Mouse (Mus musculus) hindlimb bud, embryonic 11.5 days (tissue): ENCODE data around the gene Mal.

Experiments
- DNase-seq: peaks from one replicate; pipeline ENCODE4 v3.0.0-alpha.2; 2012; ENCODE audit warnings: low read depth, low spot score; ENCODE audit errors: extremely low spot score

Gene Mal

DNA sequence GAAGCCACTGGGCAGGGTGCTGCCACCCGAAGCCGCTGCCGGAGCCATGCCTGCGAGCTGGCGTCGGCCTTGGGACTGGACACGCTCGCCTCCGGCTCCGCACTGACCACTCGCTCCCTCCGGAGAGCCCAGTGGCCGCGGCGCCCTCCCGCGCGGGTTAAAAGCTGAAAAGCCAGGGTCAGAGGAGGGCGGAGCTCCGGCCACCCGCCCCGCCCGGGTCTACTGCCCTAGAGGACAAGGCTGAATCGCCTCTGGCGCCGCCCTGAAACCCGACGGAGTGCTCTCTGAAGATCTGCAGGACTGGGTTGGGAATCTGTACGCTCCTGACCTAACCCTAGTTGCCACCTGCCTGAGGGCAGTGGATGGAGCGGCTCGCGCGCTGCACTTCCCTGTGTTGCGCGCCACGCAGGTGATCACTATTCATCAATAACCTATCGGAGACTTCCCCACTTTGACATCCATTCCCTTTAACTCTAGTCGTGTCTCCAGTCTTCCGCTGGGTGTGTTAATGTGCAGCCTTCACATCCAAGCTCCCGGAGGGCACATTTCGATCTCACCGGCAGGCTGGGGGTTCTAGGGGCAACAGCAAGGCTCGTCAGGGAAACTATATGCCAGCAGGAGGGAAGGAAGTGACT lies at the start of gene Mal:
Gene Mal, minus strand, starts transcription at position 610 of the 635 bp plus-strand sequence.
- DNase-seq: no peak

DNA sequence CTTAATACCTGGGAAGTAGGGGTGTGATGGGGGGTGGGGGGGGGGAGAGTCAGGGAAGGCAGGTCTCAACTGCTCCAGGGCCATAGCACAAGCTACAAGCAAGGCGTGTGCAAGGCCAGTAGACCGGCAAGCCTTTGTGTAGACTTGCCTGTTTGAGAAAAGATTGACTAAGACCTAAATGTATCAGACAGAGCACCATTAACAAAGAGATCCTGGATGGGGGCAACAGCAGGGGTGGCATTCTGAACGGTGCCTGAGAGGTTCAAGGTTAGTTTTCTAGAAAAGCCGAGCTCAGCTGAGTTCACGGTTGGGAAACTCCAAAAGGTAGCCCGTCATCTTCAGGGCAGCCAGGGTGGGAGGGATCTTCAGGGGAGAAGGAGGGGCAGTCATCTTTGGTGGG lies 48.8 kb upstream of the Mal start:
- DNase-seq: no peak

DNA sequence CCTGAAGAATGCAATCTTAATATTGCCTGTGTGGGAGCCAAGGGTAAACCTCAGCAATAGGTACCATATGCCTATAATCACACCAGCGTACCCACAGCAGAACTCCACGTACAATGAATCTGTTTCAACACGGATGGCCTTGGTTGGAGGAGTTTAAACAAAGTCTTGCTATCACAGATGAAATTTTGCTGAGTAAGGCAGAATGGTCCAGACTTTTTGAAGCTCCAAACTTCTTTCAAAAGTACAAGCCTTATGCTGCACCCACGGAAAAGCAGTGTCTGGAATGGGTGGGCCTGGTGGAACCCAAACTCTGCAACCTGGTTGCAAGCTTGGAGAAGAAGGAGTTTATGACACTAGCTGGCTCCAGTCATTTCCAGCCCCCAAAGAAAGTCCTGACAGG lies 32.7 kb upstream of the Mal start:
- no peak for DNase-seq

DNA sequence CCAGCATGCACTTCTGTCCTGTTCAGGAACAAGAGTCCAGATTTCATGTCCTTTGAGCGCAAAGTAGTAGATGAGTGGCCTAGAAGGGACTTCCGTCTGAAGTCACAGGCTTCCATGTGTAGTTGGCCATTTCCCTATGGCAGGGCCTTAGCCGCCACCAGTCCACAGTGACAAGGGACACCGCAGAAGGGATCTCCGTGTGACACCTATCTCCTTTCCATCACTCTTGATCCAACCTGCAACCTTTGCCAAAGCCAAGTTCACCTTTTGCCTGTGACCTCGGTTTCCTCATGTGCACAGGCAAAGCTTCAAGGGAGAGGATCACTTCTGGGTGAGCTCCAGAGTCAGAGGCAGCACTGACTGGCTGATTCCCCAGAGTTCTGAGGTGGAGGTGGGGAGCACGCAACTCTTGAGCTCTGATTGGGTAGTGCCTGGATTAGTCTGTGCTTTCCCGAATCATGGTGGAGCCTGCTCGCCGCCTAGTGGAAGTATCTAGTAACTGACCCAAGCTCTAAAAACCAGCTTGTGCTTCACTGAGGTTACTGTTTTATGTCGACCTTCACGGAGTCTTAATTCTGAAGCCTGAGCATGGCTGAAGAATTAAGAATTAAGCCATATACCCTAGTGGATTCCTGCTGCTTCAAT lies 27.3 kb upstream of the Mal start:
- peak; percentile 26 for DNase-seq

DNA sequence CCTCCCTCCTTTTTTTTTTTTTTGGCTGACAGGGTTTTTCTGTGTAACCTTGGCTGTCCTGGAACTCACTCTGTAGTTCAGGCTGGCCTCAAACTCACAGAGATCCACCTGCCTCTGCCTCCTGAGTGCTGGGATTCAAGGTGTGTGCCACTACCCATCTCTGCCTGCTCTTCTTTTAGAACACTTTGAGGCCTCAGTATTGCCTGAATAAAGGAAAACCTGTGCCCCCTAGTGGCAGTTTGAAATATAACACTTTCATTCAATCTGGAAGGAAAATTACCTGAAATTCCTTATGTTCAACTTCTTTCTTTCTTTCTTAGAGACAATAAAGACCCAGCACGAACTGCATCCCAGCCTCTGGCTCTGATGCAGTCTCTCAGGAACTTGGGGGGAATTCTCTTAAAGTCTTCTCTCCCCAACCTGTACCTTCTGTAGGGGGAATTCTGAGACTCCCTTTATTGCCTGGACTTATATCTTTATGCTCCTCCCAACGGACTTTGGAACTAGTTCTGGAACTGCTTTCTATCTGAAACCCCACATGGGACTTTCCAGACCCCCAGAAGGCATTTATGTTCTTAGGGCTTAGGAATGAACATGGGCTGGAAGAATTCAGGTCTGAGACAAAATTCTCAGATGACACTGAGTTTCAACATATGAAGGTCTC lies 11.5 kb upstream of the Mal start:
- no peak for DNase-seq

DNA sequence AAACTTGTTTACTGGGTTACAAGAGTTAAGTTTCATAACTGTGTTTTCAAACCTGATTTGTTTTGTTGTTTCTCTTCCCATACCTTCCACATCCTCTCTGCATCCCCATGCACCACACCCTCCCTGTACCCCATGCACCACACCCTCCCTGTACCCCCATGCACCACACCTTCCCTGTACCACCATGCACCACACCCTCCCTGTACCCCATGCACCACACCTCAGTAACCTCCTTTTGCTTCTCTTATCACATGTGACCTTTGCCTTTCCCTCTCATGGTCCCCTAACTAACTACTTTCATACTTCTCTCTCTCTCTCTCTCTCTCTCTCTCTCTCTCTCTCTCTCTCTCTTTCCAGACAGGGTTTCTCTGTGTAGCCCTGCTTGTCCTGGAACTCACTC lies 10.5 kb upstream of the Mal start:
- no peak for DNase-seq

DNA sequence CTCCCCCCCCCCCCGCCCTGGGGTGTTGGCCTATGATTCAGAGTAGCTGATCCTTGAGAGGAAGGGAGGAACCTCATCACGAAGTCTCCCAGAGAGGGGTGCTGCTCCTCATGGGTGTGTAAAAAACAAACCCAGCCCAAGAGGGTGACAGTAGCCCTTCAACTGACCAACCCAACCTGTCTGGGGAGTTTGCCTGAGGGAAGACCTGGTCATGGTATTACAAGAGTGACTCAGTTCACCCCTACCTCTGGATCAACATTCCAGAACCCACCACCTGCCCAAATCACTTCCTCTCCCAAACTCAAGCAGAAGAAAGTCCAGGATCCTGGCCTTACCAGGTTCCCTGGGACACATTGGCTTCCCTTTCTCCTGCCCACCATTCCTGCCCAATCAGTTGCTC lies 6.2 kb upstream of the Mal start:
- DNase-seq: no peak

DNA sequence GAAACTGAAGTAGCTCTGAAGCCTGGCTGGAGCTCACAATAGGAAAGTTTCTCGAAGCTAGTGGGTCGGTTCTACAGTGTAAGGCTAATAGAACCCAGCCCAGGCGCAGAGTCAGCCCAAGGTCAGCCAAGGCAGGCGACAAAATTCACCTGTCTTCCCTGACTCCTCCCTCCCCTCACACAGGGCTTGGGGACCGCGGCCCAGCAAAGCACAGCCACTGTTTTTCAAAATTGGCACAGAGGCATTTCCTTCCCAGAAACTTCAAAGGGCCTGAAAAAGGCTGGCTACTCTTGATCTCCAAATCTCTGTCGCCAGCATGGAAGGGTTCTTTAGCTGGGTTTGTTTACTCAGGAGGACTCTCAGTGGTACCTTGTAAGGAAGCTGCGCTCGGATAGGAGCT lies 1.1 kb downstream of the Mal start:
- no peak for DNase-seq

DNA sequence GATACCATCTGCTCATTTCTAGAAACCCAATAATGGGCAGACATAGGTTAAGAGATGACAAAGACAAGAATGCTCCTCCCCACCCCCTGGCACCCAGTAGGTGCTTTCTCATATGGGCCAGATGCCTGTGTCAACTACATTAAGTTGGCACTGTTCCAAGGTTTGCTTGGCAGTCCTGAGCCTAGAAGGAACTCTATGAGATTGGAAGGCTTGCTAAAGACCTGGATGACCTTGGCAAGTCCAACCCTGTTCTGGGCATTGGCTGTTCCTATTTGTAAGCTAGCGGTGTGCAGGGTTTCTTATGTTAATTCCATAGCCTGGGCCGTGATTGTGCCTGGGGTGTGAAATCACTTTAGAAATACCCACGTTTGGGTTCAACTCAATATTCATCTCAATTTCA lies 1.7 kb downstream of the Mal start:
- no peak for DNase-seq

DNA sequence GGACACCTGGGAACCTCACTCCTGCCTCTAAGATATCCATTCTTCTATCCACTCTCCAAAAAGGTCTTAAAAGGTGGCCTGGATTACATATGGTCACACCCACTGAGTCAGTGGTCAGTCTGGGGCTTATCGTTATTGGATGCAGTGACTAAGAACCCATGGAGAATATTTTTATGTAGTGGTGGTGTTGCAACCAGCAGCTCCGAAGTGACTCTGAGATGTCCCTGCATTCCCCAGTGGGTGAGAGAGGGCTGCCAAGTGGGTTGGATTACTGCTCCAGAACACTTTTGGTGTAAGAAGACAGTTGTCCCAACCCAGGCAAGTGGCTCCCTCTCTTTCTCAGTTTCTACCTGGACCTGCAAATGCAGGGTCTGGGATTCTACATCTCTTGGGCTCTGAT lies 3.7 kb downstream of the Mal start:
- no peak for DNase-seq

DNA sequence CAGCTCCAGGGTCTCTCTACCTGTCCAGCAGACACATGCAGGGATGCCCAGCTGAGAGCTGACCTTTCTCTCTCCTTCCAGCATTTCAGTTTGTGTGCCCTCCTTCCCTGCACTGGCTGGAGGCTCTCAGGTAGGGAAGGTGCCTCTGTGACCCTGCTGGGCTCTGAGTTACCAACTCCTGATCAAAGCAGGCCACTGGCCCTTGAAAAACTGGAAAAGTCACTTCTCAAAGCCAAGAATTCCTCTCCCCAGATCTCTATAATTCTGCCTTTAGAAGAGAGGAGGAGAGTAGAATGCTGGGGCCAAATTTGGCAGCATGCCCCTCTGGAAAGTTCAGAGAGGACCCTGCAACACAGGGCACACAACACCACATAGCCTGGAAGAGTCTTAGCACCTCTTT lies 4.2 kb downstream of the Mal start:
- no peak for DNase-seq

DNA sequence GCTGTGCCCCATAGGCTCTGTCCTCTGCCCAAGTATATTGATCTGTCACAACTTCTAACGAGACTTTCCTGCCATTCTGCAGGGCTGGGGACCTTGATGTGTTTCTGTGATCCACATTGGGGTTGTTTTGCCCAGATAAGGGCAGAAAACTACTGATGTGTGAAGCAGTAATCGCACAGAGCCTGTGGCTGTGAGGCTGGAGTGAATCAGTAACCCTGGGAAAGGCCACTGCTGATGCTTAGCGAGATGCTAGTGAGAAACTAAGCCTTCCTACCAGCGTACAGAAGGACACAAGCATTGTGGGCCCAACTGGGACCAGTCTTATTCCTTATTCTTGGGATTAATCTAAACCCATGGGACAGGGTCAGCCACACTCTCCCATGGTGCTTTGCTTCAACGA lies 4.9 kb downstream of the Mal start:
- no peak for DNase-seq

DNA sequence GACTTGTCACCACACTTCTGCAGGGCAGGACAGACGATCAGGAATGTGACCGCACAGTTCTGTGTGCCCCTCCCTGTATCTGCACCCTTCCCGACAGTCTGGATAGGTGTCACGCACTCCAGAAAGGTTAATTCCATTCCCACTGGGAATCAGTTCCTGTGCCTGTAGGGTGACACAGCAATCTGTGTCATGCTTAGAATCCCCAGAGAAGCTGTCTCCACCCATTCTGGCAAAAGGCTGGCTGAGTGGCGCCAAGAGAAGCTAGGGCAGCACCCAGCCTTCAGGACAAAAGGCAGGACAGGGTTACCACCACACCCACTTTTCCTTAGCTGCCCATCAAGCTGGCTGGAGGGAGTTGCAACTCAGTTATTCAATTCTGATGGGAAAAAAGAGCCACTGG lies 6.6 kb downstream of the Mal start:
- DNase-seq: no peak

DNA sequence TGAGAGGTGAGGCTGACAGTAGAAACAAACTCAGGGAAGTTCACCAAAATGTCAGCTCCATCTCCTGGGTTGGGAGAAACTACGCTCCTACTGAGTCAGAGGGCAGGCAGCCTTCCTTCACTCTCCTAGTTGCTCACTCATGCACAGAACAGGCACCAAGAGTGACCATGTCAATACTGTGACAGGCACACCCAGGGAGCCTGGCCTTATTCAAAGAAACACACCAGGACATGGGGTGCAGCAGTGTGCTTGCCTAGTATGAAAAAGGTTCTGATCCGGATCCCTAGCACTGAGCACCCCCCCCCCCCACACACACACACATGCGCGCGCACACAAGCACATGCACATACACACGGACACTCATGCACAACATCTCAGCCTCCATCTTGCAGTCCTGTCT lies 8.3 kb downstream of the Mal start:
- no peak for DNase-seq

DNA sequence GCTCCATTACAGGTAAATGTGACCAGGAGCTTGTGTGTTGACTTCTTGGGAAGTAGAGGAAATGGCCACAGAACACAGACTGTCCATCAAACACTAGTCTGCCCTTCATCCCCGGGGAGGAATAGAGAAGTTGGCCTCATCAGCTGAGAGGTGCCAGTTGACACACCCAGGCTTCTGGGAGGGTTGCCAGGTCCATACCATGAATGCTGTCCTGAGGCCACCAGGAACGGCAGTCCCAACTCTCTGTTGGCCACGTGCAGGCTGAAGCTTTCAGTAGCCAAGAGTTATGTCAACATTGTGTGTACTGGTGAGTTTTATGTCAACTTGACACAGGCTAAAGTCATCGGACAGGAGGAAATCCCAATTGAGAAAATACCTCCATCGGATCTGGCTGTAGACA lies 9.6 kb downstream of the Mal start:
- DNase-seq: no peak

DNA sequence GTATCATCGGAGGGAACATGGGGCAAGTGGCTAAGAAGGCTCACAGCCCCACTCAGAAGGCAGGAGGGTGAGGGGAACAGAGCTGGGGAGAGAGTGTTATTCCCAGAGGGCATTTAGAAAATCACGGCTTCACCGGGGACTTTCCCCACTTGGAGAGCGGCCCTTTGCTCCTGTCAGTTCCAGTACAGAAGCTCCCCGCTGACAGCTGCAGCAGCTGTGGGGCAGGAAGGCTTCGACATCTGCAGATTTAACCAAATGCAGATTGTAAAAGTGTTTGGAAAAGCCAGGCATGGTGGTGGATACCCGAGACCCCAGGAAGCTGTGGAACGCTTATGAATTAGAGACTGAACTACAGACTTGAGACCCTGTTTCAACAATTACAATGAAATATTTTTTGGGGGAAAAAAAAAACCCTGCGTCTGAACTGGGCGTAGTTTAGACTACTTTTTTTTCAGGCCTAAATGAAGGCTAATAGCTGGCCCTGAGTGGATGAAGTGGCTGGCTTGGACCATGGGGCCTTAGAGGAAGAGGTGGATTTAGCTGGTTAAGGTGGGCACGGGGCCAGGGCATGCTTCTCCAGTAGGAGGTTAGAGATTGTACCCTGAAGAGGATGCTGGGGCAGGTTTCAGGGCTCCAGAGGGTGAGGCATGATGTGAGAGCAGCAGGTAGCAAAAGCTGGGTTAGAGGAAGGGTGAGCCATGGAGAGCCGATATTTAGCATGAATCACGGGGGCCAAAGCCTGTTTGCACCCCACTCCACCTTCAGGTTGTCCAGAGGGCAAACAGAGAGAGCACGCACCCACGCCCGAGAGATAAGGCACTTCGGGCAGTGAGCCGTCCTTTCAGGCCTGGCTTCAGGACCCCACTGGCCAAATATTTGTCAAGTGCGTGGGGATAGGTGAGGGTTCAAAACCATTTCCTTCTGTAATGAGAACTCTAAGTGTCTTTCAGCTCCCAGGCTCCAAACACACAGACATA lies 12.5 kb downstream of the Mal start:
- no peak for DNase-seq

DNA sequence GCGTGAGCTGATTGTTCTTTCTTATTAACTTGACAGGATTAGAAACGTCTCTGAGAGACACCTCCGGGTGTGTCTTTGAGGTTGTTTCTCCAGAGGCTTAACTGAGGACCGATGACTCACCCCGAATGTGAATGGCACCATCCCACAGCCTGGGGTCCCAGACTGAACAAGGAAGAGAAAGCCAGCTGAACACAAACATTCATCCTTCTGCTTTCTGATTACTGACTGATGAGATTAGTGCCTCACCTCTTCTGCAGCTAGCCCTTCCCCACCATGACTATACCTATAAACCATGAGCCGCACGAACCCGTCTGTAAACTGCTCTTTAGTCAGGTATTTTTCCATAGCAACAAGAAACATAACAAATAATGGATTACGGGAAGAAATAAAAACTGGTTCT lies 17.5 kb downstream of the Mal start:
- no peak for DNase-seq

DNA sequence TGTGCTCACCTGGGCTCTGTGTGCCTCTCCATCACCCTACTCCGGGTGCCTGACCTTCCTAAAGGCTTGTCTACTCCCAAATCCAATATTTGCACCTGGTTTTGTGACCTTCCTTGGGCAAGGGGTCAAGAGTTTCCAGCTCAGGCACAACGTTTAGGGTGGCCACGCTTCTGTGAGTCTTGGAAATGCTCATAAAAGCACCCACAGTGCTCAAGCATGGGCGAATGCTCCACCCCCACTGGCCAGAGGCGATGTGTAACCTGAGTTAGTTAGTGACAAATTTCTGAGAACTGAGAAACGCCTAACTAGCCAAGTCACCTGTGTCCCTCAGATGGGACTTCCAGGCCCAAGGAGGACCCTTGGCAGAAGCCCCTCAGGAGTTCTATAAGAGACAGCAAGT lies 20.9 kb downstream of the Mal start:
- no peak for DNase-seq

DNA sequence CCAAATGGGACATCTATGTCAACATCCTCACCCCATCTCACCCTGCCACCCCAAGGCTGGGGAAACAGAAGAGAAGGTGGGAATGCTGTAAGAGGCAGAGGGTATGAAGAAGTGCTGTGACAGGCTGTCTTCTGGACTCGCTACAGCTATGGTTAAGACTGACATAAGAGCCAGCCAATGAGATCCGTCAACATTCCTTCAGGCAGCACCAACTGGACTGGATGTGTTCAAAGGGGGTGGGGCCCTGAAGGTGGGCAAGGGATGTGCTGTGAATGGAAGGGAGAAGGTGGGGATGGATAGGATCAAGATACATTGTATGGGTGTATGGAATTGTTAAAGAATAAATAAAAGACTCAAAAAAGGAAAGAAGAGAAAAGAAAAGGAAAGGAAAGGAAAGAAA lies 23.9 kb downstream of the Mal start:
- no peak for DNase-seq

DNA sequence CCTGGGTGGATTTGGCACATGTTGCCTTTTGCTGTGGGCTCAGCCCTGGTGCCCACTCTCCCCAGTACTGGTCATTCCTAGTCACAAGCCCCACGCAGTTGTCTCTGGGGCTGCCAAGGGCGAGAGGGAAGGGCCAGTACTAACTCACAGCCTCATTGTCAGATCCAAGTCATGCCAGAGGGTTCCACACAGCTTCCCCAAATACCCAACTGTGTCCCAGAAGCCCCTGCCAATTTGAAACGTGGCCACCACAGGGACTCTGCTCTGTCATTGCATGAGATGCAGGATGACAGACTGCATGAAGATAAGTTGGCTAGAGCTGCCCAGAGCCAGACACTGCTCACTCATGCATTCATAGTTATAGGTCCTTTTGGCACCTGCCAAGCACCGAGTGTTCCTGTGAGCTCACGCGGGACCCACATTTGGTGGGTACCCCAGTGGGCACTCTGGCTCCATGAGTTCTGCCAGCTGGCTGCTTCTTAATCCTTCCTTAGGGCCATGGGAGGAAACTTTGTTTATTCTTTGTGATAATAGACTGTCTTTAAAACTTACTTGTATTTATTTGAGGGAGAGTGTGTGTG lies 28.4 kb downstream of the Mal start:
- DNase-seq: no peak

DNA sequence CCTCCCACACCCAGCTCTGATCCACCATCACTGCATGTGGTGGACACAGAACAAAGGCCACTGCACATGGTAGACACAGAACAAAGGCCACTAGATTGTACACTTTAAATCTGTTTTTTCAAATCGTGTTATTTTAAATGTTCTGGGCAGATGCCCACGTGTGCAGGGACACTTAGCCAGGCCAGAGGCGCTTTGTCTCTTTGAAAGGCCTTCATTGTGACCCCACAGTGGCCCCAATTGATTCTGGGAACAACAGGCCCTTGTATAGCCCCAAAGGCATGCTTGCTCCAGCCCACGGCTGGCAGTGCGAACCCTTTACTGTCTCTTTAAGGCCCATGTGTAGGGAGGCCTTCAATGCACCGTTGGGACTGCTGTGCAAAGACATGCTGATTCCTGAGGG lies 29.1 kb downstream of the Mal start:
- DNase-seq: no peak
